ENCODE assay signal across 8 mouse cellular contexts in the genomic region with DNA sequence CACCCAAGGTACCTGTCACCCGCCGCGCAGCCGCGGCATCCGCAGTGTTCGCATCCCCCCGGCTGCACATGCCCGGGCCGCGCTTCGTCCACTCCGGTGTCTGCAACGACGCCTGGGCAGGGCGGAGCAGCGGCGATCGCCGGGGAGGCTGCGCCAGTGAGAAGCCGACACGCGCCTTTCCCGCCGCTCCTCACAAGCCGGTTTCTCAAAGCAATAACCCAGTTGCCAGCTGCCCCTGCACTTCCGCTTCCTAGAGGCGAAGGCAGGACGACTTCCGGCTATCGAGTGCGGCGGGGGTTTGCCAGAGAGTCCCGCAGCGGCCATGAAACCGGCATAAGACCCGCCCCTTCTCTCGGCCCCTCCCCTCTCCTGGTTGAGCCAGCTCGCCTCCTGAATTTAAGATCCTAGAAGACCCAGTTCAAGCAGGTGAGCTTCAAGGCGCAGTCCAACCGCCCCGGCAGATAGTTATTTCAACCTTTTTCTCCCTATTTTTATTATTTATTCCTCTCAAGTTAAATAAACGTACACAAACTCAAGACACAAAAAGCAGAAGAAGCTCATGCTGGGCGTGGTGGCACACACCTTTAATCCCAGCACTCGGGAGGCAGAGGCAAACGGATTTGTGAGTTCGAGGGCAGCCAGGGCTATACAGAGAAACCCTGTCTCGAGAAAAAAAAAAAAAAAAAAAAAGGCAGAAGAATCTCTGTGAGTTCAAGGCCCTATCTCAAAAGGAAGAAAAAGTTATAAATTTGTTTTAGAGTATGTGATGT. TPM values are rescaled to one million over a fixed set of nuclear protein-coding genes. Genes with fewer than 3 reads are reported as not detected.
A peak's percentile ranks its signal among the peaks of the same experiment; 100 is the strongest.
DNase-seq lines count a peak whose midpoint lies in the region; ATAC-seq and TF ChIP-seq lines count a peak whose summit lies in the region.

TSS of gene Uggt1 (minus strand) at position 663 of the 770 bp plus-strand sequence.

- H3K36me3 ChIP-seq in embryonic facial prominence, embryonic 15.5 days: no peaks in the 10 kb centered on the region
- no peaks in the 10 kb centered on the region for H3K36me3 ChIP-seq in limb, embryonic 14.5 days (ENCODE audit: control insufficient read depth, insufficient read depth, low read length)
- no peaks in the 10 kb centered on the region for H3K36me3 ChIP-seq in midbrain, postnatal 0 days (ENCODE audit: insufficient read depth, low read length)

- ATAC-seq in embryonic facial prominence, embryonic 15.5 days (ENCODE audit: insufficient number of reproducible peaks, low FRiP score, low TSS enrichment, low read depth): peak; percentile 95
- ATAC-seq in limb, embryonic 14.5 days (ENCODE audit: low FRiP score, low read depth): peak; percentile 97
- peak; percentile 95 for ATAC-seq in midbrain, postnatal 0 days (ENCODE audit: low FRiP score)

- peaks cover 1% of the 10 kb centered on the region; the same call in 1 of the 2 replicates for H3K4me1 ChIP-seq in bone marrow, adult 2 months (ENCODE audit: control insufficient read depth, insufficient read depth, low read length)
- H3K4me1 ChIP-seq in embryonic facial prominence, embryonic 15.5 days: peaks cover 19% of the 10 kb centered on the region
- peaks cover 8% of the 10 kb centered on the region for H3K4me1 ChIP-seq in limb, embryonic 14.5 days (ENCODE audit: control insufficient read depth, insufficient read depth, low read length)
- H3K4me1 ChIP-seq in midbrain, postnatal 0 days (ENCODE audit: insufficient read depth, low read length): peaks cover 5% of the 10 kb centered on the region; the same call in 1 of the 2 replicates

- TF ChIP-seq CTCF in bone marrow, adult 2 months (IDR thresholded peaks at IDR 0.05; ENCODE audit: control insufficient read depth, insufficient read depth, low read length): no peak
- TF ChIP-seq CTCF in midbrain, postnatal 0 days (IDR thresholded peaks at IDR 0.05): peak; percentile 30

- peak within 1 kb of the TSS; percentile 92 for H3K4me3 ChIP-seq in bone marrow, adult 2 months (replicated peaks; ENCODE audit: control insufficient read depth, low read depth, low read length)
- peak within 1 kb of the TSS; percentile 96 for H3K4me3 ChIP-seq in embryonic facial prominence, embryonic 15.5 days (replicated peaks)
- H3K4me3 ChIP-seq in limb, embryonic 14.5 days (replicated peaks; ENCODE audit: low read length): peak within 1 kb of the TSS; percentile 95
- H3K4me3 ChIP-seq in midbrain, postnatal 0 days (ENCODE audit: low read depth, low read length): peak within 1 kb of the TSS; percentile 91

- peak within 1 kb of the TSS; percentile 76 for H3K9ac ChIP-seq in embryonic facial prominence, embryonic 15.5 days
- H3K9ac ChIP-seq in limb, embryonic 14.5 days (ENCODE audit: low read depth, low read length, severe bottlenecking): peak within 1 kb of the TSS; percentile 83
- peak within 1 kb of the TSS; percentile 86 for H3K9ac ChIP-seq in midbrain, postnatal 0 days (replicated peaks; ENCODE audit: low read length, poor library complexity, severe bottlenecking)

- peak within 1 kb of the TSS; percentile 86 for H3K27ac ChIP-seq in bone marrow, adult 2 months (ENCODE audit: control insufficient read depth, insufficient read depth, low read depth, low read length, poor library complexity)
- H3K27ac ChIP-seq in embryonic facial prominence, embryonic 15.5 days (replicated peaks): peak within 1 kb of the TSS; percentile 82
- peak within 1 kb of the TSS; percentile 71 for H3K27ac ChIP-seq in limb, embryonic 14.5 days (replicated peaks; ENCODE audit: low read depth, low read length)
- peak within 1 kb of the TSS; percentile 80 for H3K27ac ChIP-seq in midbrain, postnatal 0 days (ENCODE audit: low read depth, low read length)

- DNase-seq in 416B (ENCODE audit: low read depth): peak; percentile 95
- peak; percentile 94 for DNase-seq in heart, adult 8-10 months (ENCODE audit: low spot score)
- DNase-seq in kidney, adult 9 months: peak; percentile 96
- peak; percentile 97 for DNase-seq in limb, embryonic 14.5 days (ENCODE audit: low spot score)
- DNase-seq in midbrain, postnatal 0 days (ENCODE audit: low spot score): peak; percentile 97
- DNase-seq in spleen, postnatal 14 days (ENCODE audit: low spot score in 2 of 2): peak; percentile 86 to 89

- H3K27me3 ChIP-seq in embryonic facial prominence, embryonic 15.5 days: no peaks in the 10 kb centered on the region
- H3K27me3 ChIP-seq in limb, embryonic 14.5 days (ENCODE audit: control insufficient read depth, insufficient read depth, low read length): no peaks in the 10 kb centered on the region
- H3K27me3 ChIP-seq in midbrain, postnatal 0 days (ENCODE audit: insufficient read depth, low read length): no peaks in the 10 kb centered on the region

- TF ChIP-seq POLR2A in bone marrow, adult 2 months (IDR thresholded peaks at IDR 0.05; ENCODE audit: borderline replicate concordance, control insufficient read depth, low read depth, low read length): peak; percentile 68; the same call in 1 of the 2 replicates
- no peak for TF ChIP-seq POLR2A in limb, embryonic 14.5 days (IDR thresholded peaks at IDR 0.05; ENCODE audit: borderline replicate concordance, extremely low read depth, insufficient read depth, insufficient read length)

- H3K9me3 ChIP-seq in embryonic facial prominence, embryonic 15.5 days (replicated peaks): no peaks in the 10 kb centered on the region
- H3K9me3 ChIP-seq in limb, embryonic 14.5 days (ENCODE audit: control insufficient read depth, low read length): no peaks in the 10 kb centered on the region
- no peaks in the 10 kb centered on the region for H3K9me3 ChIP-seq in midbrain, postnatal 0 days (ENCODE audit: low read length)

- H3K4me2 ChIP-seq in embryonic facial prominence, embryonic 15.5 days (replicated peaks): peak within 1 kb of the TSS; percentile 79
- H3K4me2 ChIP-seq in limb, embryonic 14.5 days (replicated peaks; ENCODE audit: low read depth, low read length, severe bottlenecking): peak within 1 kb of the TSS; percentile 74
- H3K4me2 ChIP-seq in midbrain, postnatal 0 days (ENCODE audit: low read depth, low read length, poor library complexity, severe bottlenecking): peak within 1 kb of the TSS; percentile 73

- WGBS in bone marrow, adult 2 months: under 1% methylated on average over 49 of the region's 49 CpGs
- WGBS in embryonic facial prominence, embryonic 15.5 days: 2% methylated on average over 49 of the region's 49 CpGs
- 3% methylated on average over 48 of the region's 49 CpGs for WGBS in limb, embryonic 14.5 days
- WGBS in midbrain, postnatal 0 days: 2% methylated on average over 47 of the region's 49 CpGs

RNA-seq across cellular contexts. Expression of gene Uggt1, which starts in this region (rescaled TPM):
- 14.8 and 33.9 TPM in 2 replicates for polyA plus RNA-seq in bone marrow, adult 2 months (2011; ENCODE audit: insufficient read depth, insufficient read length, low replicate concordance, missing spikeins)
- polyA plus RNA-seq in embryonic facial prominence, embryonic 15.5 days (2015; fragmentation: Nextera tagmentation; extraction: Ambion mirVana): 56.8 and 57.2 TPM in 2 replicates
- 10 to 100 TPM; 26.8 to 31.9 (median 28.4) TPM for total RNA-seq in heart, adult 8-10 months (2022)
- 28.2 and 30.8 TPM in 2 replicates for polyA plus RNA-seq in limb, embryonic 14.5 days (2012; rRNA removed)
- 72.0 and 74.3 TPM in 2 replicates for polyA plus RNA-seq in limb, embryonic 14.5 days (2014; fragmentation: Nextera tagmentation; extraction: Ambion mirVana)
- 48.3 and 50.6 TPM in 2 replicates for total RNA-seq in midbrain, postnatal 0 days (2014; rRNA removed)
- polyA plus RNA-seq in midbrain, postnatal 0 days (2015; fragmentation: Nextera tagmentation; extraction: Ambion mirVana): 22.1 and 23.8 TPM in 2 replicates

Comparison
In these comparisons a context has a peak if more than half of its experiments do, and no peak if none do; other contexts are left out.
1. Peak in every context shown above with its lines: DNase-seq, ATAC-seq, H3K4me3 ChIP-seq and H3K27ac ChIP-seq.